Mouse (Mus musculus) midbrain, postnatal 0 days (tissue): ENCODE data around the gene 4930415O20Rik. TPM values are rescaled to one million over a fixed set of nuclear protein-coding genes. Genes with fewer than 3 reads are reported as not detected.

Experiments
- ATAC-seq: fragments of 200-750 bp; cut with Nextera tagmentation; 2 replicates; pipeline ENCODE4 v1.8.0; 2017; ENCODE audit warnings: moderate number of reproducible peaks, mild to moderate bottlenecking, moderate TSS enrichment, moderate library complexity; ENCODE audit not compliant: low FRiP score
- DNase-seq: peaks from one replicate; pipeline ENCODE4 v3.0.0-alpha.2; 2015; ENCODE audit warnings: low spot score
- H3K27ac ChIP-seq: fragments of 300-500 bp; sonication (generic); 2 replicates; pipeline ENCODE4 v1.5.1; 2014; ENCODE audit warnings: low read depth, mild to moderate bottlenecking, low read length, mixed read lengths
- H3K27me3 ChIP-seq: fragments of 300-500 bp; sonication (generic); 2 replicates; pipeline ENCODE4 v1.6.1; 2014; ENCODE audit warnings: low read length, control low read depth, mixed read lengths; ENCODE audit not compliant: insufficient read depth
- H3K36me3 ChIP-seq: fragments of 300-500 bp; sonication (generic); 2 replicates; pipeline ENCODE4 v1.6.1; 2014; ENCODE audit warnings: low read length, control low read depth, mixed read lengths; ENCODE audit not compliant: insufficient read depth
- H3K4me1 ChIP-seq: fragments of 300-500 bp; sonication (generic); 2 replicates; pipeline ENCODE4 v1.6.1; 2014; ENCODE audit warnings: mild to moderate bottlenecking, control low read depth, antibody characterized with exemption, low read length, mixed read lengths; ENCODE audit not compliant: insufficient read depth
- H3K4me2 ChIP-seq: fragments of 300-500 bp; sonication (generic); 2 replicates; pipeline ENCODE4 v1.6.1; 2014; ENCODE audit warnings: low read depth, mild to moderate bottlenecking, low read length, mixed read lengths; ENCODE audit not compliant: poor library complexity, severe bottlenecking
- H3K4me3 ChIP-seq: fragments of 300-500 bp; sonication (generic); 2 replicates; pipeline ENCODE4 v1.5.1; 2014; ENCODE audit warnings: low read depth, mild to moderate bottlenecking, low read length, moderate library complexity
- H3K9ac ChIP-seq: fragments of 300-500 bp; sonication (generic); replicated peaks from 2 replicates; pipeline ENCODE4 v1.6.1; 2014; ENCODE audit warnings: mild to moderate bottlenecking, low read length, moderate library complexity, mixed read lengths; ENCODE audit not compliant: poor library complexity, severe bottlenecking
- H3K9me3 ChIP-seq: fragments of 300-500 bp; sonication (generic); 2 replicates; pipeline ENCODE4 v1.6.1; 2016; ENCODE audit warnings: low read length, control low read depth
- CTCF ChIP-seq: IDR thresholded peaks from 2 replicates; pipeline ENCODE4 v1.5.1; 2016; ENCODE audit warnings: antibody characterized with exemption, mild to moderate bottlenecking
- WGBS: fragments of 180-500 bp; shearing (Covaris S2); extraction: QIAGEN DNeasy Blood & Tissue Kit; methylation state at CpG from one replicate; pipeline ENCODE4 v1.1.7; 2014; 5-methylcytosine and 5-hydroxymethylcytosine counted together
- polyA plus RNA-seq: library from polyadenylated mRNA; unstranded; fragments of >200 nt; fragmentation: Nextera tagmentation; extraction: Ambion mirVana; gene quantifications from 2 replicates; pipeline ENCODE4 v1.2.1, GENCODE M21; 2015
- total RNA-seq: library from RNA; depleted of rRNA; stranded (reverse); fragments of >200 nt; gene quantifications from 2 replicates; pipeline ENCODE4 v1.2.3, GENCODE M21; 2014

4930415O20Rik gene
- total and polyA plus RNA-seq, 2 experiments from 2014 or later = 0.31 to 0.82 TPM

DNA sequence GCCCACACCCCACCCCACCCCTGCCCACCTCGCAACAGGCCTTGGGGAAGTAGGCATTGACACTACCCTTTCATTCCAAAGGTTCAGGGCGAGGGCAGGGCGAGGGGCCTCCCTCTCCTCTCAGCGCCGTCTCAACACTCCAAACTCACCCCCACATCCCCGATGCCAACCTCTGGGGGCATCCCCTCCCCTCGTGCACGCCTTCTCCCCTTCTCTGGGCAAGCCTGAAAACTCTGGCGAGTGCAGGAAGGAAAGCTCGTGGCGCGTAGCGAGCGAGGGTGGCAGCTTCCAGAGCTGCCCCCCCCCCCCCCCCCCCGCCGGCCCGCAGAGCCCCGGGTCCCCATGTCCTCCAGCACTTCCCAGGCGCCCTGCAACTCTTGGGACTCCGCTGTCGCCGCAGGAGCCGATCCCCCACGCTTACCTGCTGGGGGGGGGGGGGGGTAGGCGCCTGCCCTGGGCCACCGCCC lies 38.0 kb downstream of the 4930415O20Rik start:
- Histone ChIP-seq H3K36me3 (peaks cover 7% of the 10 kb centered on the region), H3K4me3 (peak overlapping the region; percentile 92), H3K27ac (peak overlapping the region; percentile 77; the same call in 1 of the 2 replicates), H3K27me3 (no peaks in the 10 kb centered on the region), H3K9ac (peak overlapping the region; percentile 86), H3K4me1 (peaks cover 12% of the 10 kb centered on the region), H3K4me2 (peak overlapping the region; percentile 93), H3K9me3 (no peaks in the 10 kb centered on the region)
- no peak for TF ChIP-seq CTCF
- 0% methylated on average over 7 of the region's 26 CpGs for WGBS
- DNase-seq (peak; percentile 12), ATAC-seq (peak; percentile 18)

DNA sequence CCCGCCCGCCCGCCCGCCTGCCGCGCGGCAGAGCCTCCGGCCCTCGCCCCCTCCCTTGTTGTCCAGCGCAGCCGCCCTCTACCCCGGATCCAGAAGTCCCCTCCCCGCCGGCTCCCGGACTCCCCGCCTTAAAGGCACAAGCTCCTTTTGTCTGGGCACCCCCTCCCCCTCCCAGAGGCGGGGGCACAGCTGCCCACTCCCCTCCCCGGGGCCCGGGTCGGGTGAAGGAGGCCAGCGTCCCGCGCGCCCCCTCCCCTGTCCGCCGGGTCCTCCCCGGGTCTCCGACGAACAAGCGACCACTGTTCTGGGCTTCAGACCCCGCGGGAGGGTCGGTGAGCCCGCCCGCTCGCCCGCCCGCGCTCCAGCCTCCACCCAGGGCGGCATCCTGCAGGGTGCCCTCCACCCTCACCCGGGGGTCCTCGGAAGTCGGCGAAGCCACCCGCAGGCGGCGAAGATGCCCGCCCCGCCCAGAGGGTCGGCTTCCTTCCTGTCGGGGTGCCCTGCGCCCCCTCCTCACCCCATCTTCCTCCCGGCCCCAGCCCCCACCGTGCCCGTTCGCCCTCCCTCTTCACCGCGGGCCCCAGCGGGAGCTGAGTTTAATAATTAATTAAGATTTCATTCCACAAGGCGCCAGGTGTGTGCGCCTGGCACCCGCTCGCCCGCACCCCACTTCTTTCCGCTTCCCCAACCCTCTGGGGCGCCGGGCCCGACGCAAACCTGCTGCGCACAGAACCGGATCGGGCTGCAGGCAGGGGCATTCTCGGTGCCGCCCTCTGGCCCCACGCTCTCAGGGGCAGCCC lies 38.7 kb downstream of the 4930415O20Rik start, which contains the start of gene Adcy6:
Adcy6 (minus strand) TSS at position 746 of the 800 bp plus-strand sequence.
- no peak for TF ChIP-seq CTCF
- WGBS = 1% methylated on average over 35 of the region's 75 CpGs
- no peaks in the 10 kb centered on the region for H3K27me3 ChIP-seq
- peaks cover 12% of the 10 kb centered on the region for H3K4me1 ChIP-seq
- H3K9ac ChIP-seq = peak within 1 kb of the TSS; percentile 86
- H3K4me3 ChIP-seq = peak within 1 kb of the TSS; percentile 92
- no peaks in the 10 kb centered on the region for H3K9me3 ChIP-seq
- H3K4me2 ChIP-seq = peak within 1 kb of the TSS; percentile 93
- DNase-seq (peak; percentile 87), ATAC-seq (peak; percentile 85)
- no peaks in the 10 kb centered on the region for H3K36me3 ChIP-seq
- H3K27ac ChIP-seq = peak within 1 kb of the TSS; percentile 77

DNA sequence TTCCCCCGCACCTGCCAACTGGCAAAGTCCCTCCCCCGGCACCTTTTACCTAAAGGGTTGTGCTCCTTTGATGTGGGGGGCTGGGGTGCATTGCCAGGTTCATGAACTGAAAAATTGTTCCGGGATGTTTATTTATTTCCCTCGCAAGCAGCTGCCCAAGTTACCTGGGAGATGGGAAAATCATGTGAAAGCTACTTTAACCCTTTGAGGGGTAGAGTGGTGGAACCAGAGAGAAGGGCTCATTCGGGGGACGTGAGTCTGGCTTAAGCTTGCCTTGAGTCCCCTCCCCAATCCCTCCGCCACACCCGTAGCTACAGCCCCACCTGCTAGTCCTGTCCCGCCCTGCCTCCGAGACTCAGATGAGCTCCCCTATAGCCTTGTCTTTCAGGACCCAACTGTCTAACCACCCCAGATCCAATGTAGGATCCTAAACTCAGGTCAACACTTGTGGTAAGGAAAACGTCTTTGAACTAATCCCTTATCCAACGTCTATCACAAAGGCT lies 39.4 kb downstream of the 4930415O20Rik start:
- 5% methylated on average over 12 of the region's 12 CpGs for WGBS
- TF ChIP-seq CTCF = no peak
- Histone ChIP-seq H3K4me2 (peak overlapping the region; percentile 93), H3K9me3 (no peaks in the 10 kb centered on the region), H3K9ac (peak overlapping the region; percentile 86), H3K36me3 (no peaks in the 10 kb centered on the region), H3K4me1 (peaks cover 12% of the 10 kb centered on the region), H3K27ac (peak overlapping the region; percentile 77), H3K4me3 (peak overlapping the region; percentile 92), H3K27me3 (no peaks in the 10 kb centered on the region)
- peak; percentile 12; the same call in 1 of the 2 replicates for ATAC-seq
- DNase-seq = peak; percentile 9

DNA sequence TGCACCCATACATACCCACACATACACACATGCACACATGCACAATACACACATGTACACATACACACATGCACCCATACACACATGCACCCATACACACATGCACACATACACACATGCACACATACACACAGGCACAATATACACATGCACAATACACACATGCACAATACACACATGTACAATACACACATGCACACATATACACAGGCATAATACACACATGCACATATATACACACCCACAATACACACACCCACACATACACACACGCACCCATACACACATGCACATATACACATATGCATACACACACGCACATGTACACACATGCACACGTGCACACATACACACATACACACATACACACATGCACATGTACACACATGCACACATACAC lies 41.4 kb downstream of the 4930415O20Rik start:
- 95% methylated on average over 3 of the region's 3 CpGs for WGBS
- no peak for TF ChIP-seq CTCF
- Histone ChIP-seq H3K4me3 (no peak overlapping the region), H3K27ac (no peak overlapping the region), H3K9me3 (no peaks in the 10 kb centered on the region), H3K9ac (no peak overlapping the region), H3K4me2 (no peak overlapping the region), H3K36me3 (no peaks in the 10 kb centered on the region), H3K4me1 (peaks cover 12% of the 10 kb centered on the region), H3K27me3 (no peaks in the 10 kb centered on the region)
- ATAC-seq (no peak), DNase-seq (no peak)

DNA sequence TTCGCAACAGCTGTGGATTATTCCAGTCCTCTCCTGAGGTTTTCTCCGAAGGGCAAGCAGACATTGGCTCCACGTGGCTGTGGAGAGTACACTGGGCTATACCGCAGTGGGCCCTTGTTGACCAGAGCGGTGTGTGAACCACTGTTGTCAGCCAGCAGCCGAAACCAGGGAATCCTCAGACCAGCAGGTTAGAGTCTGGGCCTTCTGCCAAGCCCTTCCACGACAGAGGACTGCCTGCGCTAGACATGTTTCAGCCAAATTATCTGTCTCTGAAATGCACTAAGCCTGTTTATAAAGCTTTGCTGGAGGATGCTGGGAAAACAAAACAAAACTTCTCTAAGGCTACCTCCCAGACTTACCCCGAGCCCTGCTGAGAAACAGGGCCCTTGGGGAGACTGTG lies 43.7 kb downstream of the 4930415O20Rik start:
- no peak overlapping the region for H3K9ac ChIP-seq
- no peak overlapping the region for H3K27ac ChIP-seq
- no peak overlapping the region for H3K4me3 ChIP-seq
- DNase-seq (peak; percentile 66), ATAC-seq (no peak)
- TF ChIP-seq CTCF = no peak
- WGBS = 35% methylated on average over 9 of the region's 9 CpGs
- no peaks in the 10 kb centered on the region for H3K36me3 ChIP-seq
- H3K27me3 ChIP-seq = no peaks in the 10 kb centered on the region
- 0 out of 2 replicates have a peak, but pooled peaks cover 3% of the 10 kb centered on the region for H3K4me1 ChIP-seq
- H3K4me2 ChIP-seq = no peak overlapping the region
- H3K9me3 ChIP-seq = no peaks in the 10 kb centered on the region

DNA sequence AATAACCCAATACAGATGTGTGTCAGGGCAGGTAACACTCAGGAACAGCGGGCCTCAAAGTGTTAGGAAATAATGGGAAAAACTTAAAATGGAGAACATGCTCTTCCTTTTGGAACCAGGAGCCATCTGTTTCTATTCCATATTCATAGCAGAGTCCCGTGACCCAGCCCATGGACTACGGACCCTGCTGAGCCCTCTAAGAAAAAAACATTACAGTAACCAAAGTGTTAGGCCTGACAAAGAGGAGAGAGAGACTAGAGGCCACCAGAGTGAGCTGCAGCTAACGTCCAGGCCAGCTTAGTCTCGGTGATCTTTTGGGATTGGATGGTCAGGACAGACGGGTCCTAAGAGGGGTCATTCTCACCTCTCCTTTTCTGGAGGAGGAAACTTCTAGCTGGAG lies 44.2 kb downstream of the 4930415O20Rik start:
- no peaks in the 10 kb centered on the region for H3K27me3 ChIP-seq
- H3K36me3 ChIP-seq = no peaks in the 10 kb centered on the region
- 0 out of 2 replicates have a peak, but pooled peaks cover 3% of the 10 kb centered on the region for H3K4me1 ChIP-seq
- no peaks in the 10 kb centered on the region for H3K9me3 ChIP-seq
- WGBS = 42% methylated on average over 6 of the region's 6 CpGs
- DNase-seq (no peak), ATAC-seq (no peak)
- no peak for TF ChIP-seq CTCF
- no peak overlapping the region for H3K4me2 ChIP-seq
- H3K4me3 ChIP-seq = no peak overlapping the region
- H3K9ac ChIP-seq = no peak overlapping the region
- H3K27ac ChIP-seq = no peak overlapping the region
